Mouse (Mus musculus): Measurements from ENCODE around the gene Stap2. TPM values are rescaled to one million over a fixed set of nuclear protein-coding genes. Genes with fewer than 3 reads are reported as not detected.

The Stap2 gene
- 5.4 and 5.9 TPM in 2 replicates for total RNA-seq (2014; rRNA removed)
- polyA plus RNA-seq (2015; fragmentation: Nextera tagmentation; extraction: Ambion mirVana): 4.3 and 4.6 TPM in 2 replicates

DNA sequence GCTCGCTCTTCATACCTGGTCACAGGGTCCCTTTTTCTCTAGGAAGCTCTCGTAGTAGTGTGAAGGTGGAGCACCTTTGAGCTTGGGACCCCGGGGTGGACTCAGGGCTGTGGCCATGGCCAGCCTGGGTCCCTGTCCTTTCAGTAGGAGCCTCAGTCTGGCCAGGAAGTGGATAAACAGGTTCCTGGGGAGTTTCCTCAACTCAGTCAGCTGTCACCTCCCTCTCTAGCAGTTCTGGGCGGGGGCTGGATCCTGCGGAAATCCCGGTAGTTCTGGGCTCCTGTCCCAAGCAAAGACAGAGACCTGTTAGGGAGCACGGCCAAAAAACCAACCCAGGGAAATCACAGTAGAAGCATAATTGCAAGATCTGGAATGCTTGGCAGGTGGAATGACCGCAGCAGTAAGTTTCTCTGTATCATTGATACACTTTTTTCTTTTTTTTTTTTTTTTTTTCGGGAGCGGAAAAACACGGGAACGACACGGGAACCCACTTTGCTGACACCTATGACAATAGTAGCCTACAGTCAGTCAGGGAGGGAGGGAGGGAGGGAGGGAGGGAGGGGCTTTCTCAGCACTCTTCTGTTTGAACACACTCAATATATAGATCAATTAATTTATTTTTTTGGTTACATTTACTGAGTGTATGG lies at the start of gene Stap2, which contains the start of gene Mpnd:
TSS of gene Stap2 (minus strand) at position 170 of the 647 bp plus-strand sequence.
TSS of gene Mpnd (plus strand) at position 297 of the 647 bp plus-strand sequence.
- no peaks in the 10 kb centered on the region for H3K9me3 ChIP-seq (ENCODE audit: low read length)
- no peak within 1 kb of the TSS for H3K9ac ChIP-seq (replicated peaks; ENCODE audit: low read length)
- DNase-seq (ENCODE audit: low spot score) (peak; percentile 54), ATAC-seq (no peak)
- H3K27ac ChIP-seq: no peak within 1 kb of the TSS
- H3K27me3 ChIP-seq (ENCODE audit: insufficient read depth, low read length): 0 out of 2 replicates have a peak, but pooled peaks cover 3% of the 10 kb centered on the region
- 48% methylated on average over 10 of the region's 13 CpGs for WGBS
- H3K4me3 ChIP-seq (ENCODE audit: low read length): no peak within 1 kb of the TSS
- peaks cover 9% of the 10 kb centered on the region for H3K4me1 ChIP-seq (ENCODE audit: insufficient read depth, low read length)
- H3K36me3 ChIP-seq (ENCODE audit: insufficient read depth, low read length): no peaks in the 10 kb centered on the region
- H3K4me2 ChIP-seq (ENCODE audit: low read depth, low read length): no peak within 1 kb of the TSS
- TF ChIP-seq CTCF (IDR thresholded peaks at IDR 0.05; ENCODE audit: low read depth): no peak

GRCm38 (mm10) chr17:56054938-56055337 lies 49.6 kb upstream of the Stap2 start:
- Histone ChIP-seq H3K4me2 (ENCODE audit: low read depth, low read length) (no peak overlapping the region), H3K36me3 (ENCODE audit: insufficient read depth, low read length) (0 out of 2 replicates have a peak, but pooled peaks cover 4% of the 10 kb centered on the region), H3K27me3 (ENCODE audit: insufficient read depth, low read length) (no peaks in the 10 kb centered on the region), H3K9ac (replicated peaks; ENCODE audit: low read length) (no peak overlapping the region), H3K27ac (no peak overlapping the region), H3K9me3 (ENCODE audit: low read length) (no peaks in the 10 kb centered on the region), H3K4me3 (ENCODE audit: low read length) (no peak overlapping the region), H3K4me1 (ENCODE audit: insufficient read depth, low read length) (no peaks in the 10 kb centered on the region)
- ATAC-seq: no peak
- no peak for TF ChIP-seq CTCF (IDR thresholded peaks at IDR 0.05; ENCODE audit: low read depth)
- no peak for DNase-seq (ENCODE audit: low spot score)

DNA sequence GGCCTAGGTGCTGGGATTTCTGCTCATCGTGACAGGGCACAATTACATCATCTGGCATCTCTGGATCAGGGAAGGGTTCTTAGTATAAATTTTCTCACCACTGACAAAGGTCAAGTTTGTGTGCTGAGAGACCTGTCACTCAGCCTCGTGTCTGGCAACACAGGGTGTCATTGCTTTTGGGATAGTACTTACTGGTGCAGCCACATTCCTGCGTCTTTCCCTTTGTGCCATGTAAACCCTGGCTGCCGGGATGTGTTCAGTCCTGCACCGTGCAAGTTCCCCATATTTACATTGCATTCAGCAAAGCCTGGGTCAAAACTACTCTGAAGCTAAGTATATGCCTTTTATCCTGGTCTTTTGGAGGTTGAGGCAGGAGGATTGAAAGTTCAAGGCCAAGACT lies 46.0 kb upstream of the Stap2 start:
- no peak overlapping the region for H3K4me3 ChIP-seq (ENCODE audit: low read length)
- H3K36me3 ChIP-seq (ENCODE audit: insufficient read depth, low read length): no peaks in the 10 kb centered on the region
- H3K4me2 ChIP-seq (ENCODE audit: low read depth, low read length): no peak overlapping the region
- no peak for ATAC-seq
- no peaks in the 10 kb centered on the region for H3K4me1 ChIP-seq (ENCODE audit: insufficient read depth, low read length)
- no peak overlapping the region for H3K27ac ChIP-seq
- 93% methylated on average over 5 of the region's 5 CpGs for WGBS
- no peaks in the 10 kb centered on the region for H3K27me3 ChIP-seq (ENCODE audit: insufficient read depth, low read length)
- H3K9ac ChIP-seq (replicated peaks; ENCODE audit: low read length): no peak overlapping the region
- TF ChIP-seq CTCF (IDR thresholded peaks at IDR 0.05; ENCODE audit: low read depth): no peak
- no peaks in the 10 kb centered on the region for H3K9me3 ChIP-seq (ENCODE audit: low read length)
- DNase-seq (ENCODE audit: low spot score): no peak

DNA sequence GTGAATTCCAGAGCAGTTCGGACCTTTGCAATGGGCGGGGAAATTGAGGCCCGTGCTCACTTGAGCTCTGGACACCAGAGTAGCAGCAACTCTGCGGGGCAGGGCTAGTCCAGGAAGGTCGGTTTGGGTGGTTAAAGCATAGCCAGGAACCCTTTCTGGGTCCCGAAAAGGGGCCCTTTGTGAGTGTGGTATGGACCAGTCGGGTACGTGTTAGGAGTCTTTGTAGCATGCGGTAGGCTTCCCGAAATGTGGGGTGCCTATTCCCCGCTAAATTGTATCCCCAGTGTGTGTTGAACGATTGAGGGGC lies 35.4 kb upstream of the Stap2 start:
- peak overlapping the region; percentile 76 for H3K4me3 ChIP-seq (ENCODE audit: low read length)
- H3K4me2 ChIP-seq (ENCODE audit: low read depth, low read length): peak overlapping the region; percentile 94
- H3K27me3 ChIP-seq (ENCODE audit: insufficient read depth, low read length): no peaks in the 10 kb centered on the region
- H3K27ac ChIP-seq: 0 out of 2 replicates have a peak overlapping the region, but pooled peaks have one; percentile 41
- no peak for TF ChIP-seq CTCF (IDR thresholded peaks at IDR 0.05; ENCODE audit: low read depth)
- H3K9me3 ChIP-seq (ENCODE audit: low read length): no peaks in the 10 kb centered on the region
- DNase-seq (ENCODE audit: low spot score) (no peak), ATAC-seq (no peak)
- peak overlapping the region; percentile 64 for H3K9ac ChIP-seq (replicated peaks; ENCODE audit: low read length)
- peaks cover 10% of the 10 kb centered on the region; the same call in 1 of the 2 replicates for H3K4me1 ChIP-seq (ENCODE audit: insufficient read depth, low read length)
- no peaks in the 10 kb centered on the region for H3K36me3 ChIP-seq (ENCODE audit: insufficient read depth, low read length)
- WGBS: 3% methylated on average over 12 of the region's 12 CpGs

GRCm38 (mm10) chr17:56040030-56040856 lies 34.9 kb upstream of the Stap2 start, which contains the start of gene Chaf1a:
TSS of gene Chaf1a (plus strand) at chr17:56040439.
- Histone ChIP-seq H3K27me3 (ENCODE audit: insufficient read depth, low read length) (no peaks in the 10 kb centered on the region), H3K4me2 (ENCODE audit: low read depth, low read length) (peak within 1 kb of the TSS; percentile 94), H3K4me3 (ENCODE audit: low read length) (peak within 1 kb of the TSS; percentile 76), H3K27ac (peak within 1 kb of the TSS; percentile 41; the same call in 1 of the 2 replicates), H3K4me1 (ENCODE audit: insufficient read depth, low read length) (peaks cover 15% of the 10 kb centered on the region), H3K36me3 (ENCODE audit: insufficient read depth, low read length) (no peaks in the 10 kb centered on the region), H3K9me3 (ENCODE audit: low read length) (no peaks in the 10 kb centered on the region), H3K9ac (replicated peaks; ENCODE audit: low read length) (peak within 1 kb of the TSS; percentile 64)
- no peak for TF ChIP-seq CTCF (IDR thresholded peaks at IDR 0.05; ENCODE audit: low read depth)
- under 1% methylated on average over 68 of the region's 68 CpGs for WGBS
- DNase-seq (ENCODE audit: low spot score): peak; percentile 100
- peak; percentile 89 for ATAC-seq

DNA sequence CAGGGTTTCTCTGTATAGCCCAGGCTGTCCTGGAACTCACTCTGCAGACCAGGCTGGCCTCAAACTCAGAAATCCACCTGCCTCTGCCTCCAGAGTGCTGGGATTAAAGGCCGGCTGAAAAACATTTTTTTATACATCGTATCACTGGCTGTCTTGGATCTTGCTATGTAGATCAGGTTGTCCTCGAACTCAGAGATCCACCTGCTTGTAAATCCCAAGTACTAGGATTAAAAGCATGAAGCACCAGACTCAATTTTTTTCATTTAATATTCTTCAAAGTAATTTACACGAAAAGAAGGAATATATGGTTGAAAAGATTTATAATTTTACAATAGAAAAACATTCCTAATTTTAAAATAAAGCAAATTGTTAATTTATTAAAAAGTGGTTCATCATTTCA lies 34.0 kb upstream of the Stap2 start:
- WGBS: 80% methylated on average over 4 of the region's 4 CpGs
- no peaks in the 10 kb centered on the region for H3K9me3 ChIP-seq (ENCODE audit: low read length)
- no peak overlapping the region for H3K9ac ChIP-seq (replicated peaks; ENCODE audit: low read length)
- DNase-seq (ENCODE audit: low spot score): no peak
- peaks cover 16% of the 10 kb centered on the region for H3K4me1 ChIP-seq (ENCODE audit: insufficient read depth, low read length)
- no peaks in the 10 kb centered on the region for H3K36me3 ChIP-seq (ENCODE audit: insufficient read depth, low read length)
- ATAC-seq: no peak
- no peaks in the 10 kb centered on the region for H3K27me3 ChIP-seq (ENCODE audit: insufficient read depth, low read length)
- peak overlapping the region; percentile 76; the same call in 1 of the 2 replicates for H3K4me3 ChIP-seq (ENCODE audit: low read length)
- no peak overlapping the region for H3K27ac ChIP-seq
- H3K4me2 ChIP-seq (ENCODE audit: low read depth, low read length): peak overlapping the region; percentile 94; the same call in 1 of the 2 replicates
- TF ChIP-seq CTCF (IDR thresholded peaks at IDR 0.05; ENCODE audit: low read depth): no peak
